Mouse (Mus musculus): Measurements from ENCODE around the gene B3galt4. TPM values are rescaled to one million over a fixed set of nuclear protein-coding genes. Genes with fewer than 3 reads are reported as not detected.
A peak's percentile ranks its signal among the peaks of the same experiment; 100 is the strongest.

The B3galt4 gene
- total RNA-seq, 2 experiments from 2014 or later = 0.94 TPM; not detected in 1

DNA sequence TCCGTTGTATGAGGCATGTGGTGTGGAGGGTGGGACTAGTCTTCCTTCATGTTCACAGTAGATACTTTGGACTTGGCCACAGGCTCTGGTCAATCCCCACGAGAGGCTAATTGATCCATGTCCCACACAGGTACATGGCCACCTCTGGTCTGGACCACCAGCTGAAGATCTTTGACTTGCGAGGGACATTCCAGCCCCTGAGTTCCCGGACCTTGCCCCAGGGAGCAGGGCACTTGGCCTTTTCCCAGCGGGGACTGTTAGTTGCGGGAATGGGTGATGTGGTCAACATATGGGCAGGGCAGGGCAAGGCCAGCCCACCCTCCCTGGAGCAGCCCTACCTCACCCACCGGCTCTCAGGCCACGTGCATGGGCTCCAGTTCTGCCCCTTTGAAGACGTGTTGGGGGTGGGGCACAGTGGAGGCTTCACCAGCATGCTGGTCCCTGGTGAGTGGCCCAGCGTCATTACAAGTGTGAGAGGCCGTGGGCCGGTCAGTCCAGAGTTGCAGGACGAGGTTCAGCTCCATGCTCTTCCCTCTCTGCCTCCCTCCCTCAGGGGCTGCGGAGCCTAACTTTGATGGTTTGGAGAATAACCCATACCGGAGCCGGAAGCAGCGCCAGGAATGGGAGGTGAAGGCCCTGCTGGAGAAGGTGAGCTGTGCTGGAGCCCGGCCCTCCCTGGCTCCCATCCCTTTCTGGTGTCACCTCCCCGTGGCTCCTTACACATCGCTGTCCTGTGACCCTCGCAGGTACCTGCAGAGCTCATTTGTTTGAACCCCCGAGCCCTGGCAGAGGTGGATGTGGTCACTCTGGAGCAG, 3.0 kb downstream of the B3galt4 start:
- no peak for ATAC-seq (replicated peaks; ENCODE audit: low FRiP score, poor library complexity, severe bottlenecking)

DNA sequence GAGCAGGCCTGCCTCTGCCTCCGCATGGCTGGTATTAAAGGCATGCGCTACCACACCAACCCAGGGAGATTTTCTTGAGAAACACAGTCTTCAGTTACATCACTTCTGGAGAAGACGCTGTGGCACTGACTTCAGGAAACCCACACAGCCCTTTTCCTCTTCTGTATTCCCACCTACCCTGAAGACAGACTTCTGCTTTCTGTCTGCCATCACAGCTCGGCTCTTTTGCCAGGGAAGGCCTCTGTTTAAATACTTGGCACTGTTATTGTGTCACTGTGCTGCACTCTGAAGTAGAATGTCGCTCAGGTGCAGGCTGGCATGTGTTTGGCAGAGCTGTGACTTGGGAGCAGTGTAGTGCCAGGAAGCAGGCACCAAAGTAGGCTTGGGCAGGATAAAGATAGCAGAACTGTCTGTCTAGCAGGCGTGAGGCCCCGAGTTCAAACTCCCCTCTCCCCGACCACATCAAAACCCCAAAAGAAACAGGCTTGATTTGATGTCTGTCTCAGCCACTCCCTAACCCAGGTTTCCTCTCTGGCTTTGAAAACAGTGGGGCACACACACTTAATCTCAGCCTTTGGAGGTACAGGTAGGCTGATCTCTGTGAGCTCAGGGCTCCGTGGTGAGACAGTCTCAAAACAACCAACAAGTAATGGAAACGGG, 3.7 kb downstream of the B3galt4 start:
- no peak for ATAC-seq (replicated peaks; ENCODE audit: low FRiP score, poor library complexity, severe bottlenecking)

DNA sequence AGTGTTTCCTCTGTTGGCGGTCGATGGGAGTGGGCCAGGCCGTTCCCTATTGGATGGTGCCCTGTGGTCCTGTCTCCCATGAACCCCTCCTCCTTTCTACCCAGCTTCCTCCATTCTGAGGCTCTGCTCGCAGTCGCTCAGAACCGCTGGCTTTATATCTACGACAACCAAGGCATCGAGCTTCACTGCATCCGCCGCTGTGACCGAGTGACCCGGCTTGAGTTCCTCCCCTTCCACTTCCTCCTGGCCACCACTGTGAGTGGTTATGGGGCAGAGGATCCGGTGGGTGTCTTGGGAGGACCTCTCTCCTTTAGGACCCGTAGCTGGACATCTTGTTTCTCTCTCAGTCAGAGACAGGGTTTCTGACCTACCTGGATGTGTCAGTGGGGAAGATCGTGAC, 7.8 kb downstream of the B3galt4 start:
- no peak for ATAC-seq (replicated peaks; ENCODE audit: low FRiP score, poor library complexity, severe bottlenecking)

DNA sequence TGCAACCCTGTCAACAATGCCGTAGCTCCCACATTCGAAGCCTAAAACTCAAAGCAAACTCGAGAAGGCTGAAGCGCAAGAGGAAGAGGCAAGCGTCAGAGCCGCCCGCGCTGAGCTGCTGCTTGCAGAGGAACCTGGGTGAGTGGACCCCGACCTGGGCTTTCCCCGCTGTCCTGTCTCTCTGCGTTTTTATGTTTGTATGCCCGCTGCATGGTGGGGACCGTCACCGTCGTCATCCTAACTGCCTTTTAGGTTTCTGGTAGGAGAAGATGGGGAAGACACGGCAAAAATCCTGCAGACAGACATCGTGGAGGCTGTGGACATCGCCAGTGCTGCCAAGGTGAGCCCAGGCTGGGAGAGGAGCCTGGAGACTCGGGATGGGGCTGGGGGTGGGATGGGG, 9.9 kb downstream of the B3galt4 start:
- ATAC-seq (replicated peaks; ENCODE audit: low FRiP score, poor library complexity, severe bottlenecking) = no peak

DNA sequence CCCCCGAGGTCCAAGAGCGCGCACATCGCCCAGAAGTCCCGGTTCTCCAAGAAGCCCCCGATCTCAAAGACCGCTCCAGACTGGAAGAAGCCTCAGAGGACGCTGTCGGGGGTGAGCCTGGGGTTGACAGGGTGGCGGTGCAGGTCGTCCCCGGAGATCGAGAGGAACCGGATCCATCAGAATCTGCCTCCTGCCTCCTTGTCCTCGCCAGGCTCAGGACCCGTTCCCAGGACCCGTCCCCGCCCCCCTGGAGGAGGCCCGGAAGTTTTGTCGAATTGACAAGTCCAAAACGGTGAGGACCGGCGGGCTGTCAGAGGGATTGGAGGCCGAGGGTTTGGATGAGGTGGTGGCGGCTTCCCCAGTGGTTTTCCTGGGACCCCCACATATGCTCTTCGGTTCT, 10.3 kb downstream of the B3galt4 start:
- ATAC-seq (replicated peaks; ENCODE audit: low FRiP score, poor library complexity, severe bottlenecking) = no peak

DNA sequence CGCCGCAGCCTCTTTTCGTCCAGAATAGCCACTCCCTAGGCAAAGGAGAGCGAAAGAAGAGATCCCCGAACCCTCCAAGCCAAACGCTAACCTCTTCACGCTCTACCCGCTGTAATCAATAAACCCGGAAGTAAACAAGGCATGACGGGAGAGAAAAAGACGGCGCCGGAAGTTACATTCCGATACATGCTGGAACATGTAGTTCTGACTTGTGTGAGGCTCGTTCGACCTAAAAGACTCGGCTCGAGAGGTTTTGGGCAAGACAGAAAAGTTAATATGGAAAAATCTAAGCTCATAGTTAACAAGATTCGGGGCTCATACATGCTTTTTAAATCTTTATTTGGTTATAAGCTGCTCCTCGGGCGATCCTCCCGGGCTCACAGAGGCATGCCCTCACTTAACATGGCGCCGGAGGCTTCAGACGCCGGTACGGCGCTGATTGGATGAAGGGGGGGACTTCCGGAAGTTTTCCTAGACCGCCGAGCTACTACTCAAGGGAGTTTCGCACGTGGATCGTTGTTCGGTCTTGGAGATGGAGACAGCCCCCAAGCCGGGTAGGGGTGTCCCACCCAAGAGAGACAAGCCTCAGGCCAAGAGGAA, 11.0 kb downstream of the B3galt4 start, which contains the start of the genes Pfdn6 and Wdr46:
TSS of gene Pfdn6 (minus strand) at position 138 of the 600 bp plus-strand sequence.
TSS of gene Wdr46 (plus strand) at position 455 of the 600 bp plus-strand sequence.
- peak; percentile 95 for ATAC-seq (replicated peaks; ENCODE audit: low FRiP score, poor library complexity, severe bottlenecking)

DNA sequence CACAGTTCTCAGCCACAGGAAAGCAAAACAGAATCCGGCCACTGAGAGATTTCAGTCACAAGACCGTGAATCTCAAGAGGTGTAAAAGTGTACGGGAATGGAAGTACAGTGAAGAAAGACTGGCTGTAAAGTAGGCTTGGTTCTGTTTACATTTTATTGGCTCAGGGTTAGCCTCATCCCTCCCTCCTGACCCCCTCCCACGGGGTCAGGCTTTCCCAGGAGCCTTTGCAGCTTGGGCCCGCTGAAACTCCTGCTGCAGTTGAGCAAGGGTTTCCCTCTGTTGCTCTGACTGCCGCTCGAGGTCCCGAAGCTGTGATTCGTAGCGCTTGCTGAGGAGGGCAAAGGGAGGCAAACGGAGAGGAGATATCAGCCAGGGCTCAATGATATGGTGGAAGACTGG, 12.5 kb downstream of the B3galt4 start:
- no peak for ATAC-seq (replicated peaks; ENCODE audit: low FRiP score, poor library complexity, severe bottlenecking)

DNA sequence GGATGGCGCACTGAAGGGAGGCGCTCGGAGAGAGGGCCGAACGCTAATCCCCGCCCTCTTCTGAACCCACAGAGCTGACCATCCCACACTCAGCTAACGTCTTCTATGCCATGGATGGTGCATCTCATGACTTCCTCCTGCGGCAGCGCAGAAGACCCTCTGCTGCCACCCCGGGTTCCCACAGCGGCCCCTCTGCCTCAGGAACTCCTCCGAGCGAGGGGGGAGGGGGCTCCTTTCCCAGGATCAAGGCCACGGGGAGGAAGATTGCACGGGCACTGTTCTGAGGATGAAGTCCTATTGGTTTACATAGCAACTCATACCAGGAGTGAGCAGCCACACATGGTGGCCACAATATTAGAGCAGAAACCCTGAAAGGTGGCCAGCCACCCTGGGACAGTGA, 14.3 kb downstream of the B3galt4 start:
- ATAC-seq (replicated peaks; ENCODE audit: low FRiP score, poor library complexity, severe bottlenecking) = no peak

DNA sequence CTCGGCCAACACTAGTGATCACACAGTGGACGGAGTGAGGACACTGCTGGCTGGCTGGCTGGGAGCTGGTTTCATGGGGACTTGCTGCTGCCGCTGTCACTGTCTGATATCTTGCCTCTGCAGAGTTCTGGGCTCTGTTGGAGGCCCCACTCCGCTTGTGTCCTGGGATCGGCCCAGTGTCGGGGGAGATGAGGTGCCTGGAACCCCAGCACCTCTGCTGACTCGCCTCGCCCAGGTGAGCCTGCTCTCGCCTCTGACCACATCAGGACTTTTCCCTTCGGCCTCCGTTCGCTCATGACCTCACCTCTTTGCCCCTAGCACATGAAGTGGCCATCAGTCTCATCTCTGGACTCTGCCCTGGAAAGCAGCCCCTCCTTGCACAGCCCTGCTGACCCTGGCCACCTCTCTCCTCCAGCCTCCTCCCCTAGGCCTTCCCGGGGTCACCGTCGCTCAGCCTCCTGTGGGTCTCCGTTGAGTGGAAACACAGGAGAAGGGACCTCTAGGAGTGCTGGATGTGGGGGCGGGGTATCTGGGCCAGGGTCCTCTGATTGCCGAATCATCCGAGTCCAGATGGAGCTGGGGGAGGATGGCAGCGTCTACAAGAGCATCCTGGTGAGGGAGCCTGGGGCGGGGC, 15.7 kb downstream of the B3galt4 start:
- no peak for ATAC-seq (replicated peaks; ENCODE audit: low FRiP score, poor library complexity, severe bottlenecking)

DNA sequence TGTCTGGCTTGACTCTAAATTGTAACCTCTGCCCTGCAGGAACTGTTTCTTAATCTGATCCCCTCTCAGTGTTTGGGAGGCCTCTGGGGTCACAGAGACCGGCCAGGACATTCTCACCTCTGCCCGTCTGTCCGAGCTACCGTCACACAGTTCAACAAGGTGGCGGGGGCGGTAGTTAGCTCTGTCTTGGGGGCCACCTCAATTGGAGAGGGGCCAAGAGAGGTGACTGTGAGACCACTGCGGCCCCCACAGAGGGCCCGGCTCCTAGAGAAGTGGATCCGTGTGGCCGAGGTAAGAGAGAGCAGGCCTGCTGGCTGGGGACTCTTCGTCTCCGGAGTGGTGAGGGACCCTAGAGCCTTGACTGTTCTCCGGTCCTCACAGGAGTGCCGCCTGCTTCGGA, 18.3 kb downstream of the B3galt4 start:
- ATAC-seq (replicated peaks; ENCODE audit: low FRiP score, poor library complexity, severe bottlenecking) = no peak

DNA sequence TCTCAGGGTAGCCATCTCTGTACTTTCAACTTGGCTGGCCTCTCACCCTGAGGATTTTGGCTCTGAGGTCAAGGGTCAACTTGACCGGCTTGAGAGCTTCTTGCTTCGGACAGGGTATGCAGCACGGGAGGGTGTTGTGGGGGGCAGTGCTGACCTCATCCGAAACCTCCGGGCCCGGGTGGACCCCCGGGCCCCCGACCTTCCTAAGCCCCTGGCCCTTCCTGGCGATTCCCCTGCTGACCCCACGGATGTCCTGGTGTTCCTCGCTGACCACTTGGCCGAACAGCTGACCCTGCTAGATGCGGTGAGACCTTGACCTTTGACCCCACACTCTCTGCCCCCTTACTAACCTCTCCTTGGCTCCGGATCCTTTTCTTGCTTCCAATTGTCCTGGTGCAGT, 18.8 kb downstream of the B3galt4 start:
- ATAC-seq (replicated peaks; ENCODE audit: low FRiP score, poor library complexity, severe bottlenecking) = no peak

DNA sequence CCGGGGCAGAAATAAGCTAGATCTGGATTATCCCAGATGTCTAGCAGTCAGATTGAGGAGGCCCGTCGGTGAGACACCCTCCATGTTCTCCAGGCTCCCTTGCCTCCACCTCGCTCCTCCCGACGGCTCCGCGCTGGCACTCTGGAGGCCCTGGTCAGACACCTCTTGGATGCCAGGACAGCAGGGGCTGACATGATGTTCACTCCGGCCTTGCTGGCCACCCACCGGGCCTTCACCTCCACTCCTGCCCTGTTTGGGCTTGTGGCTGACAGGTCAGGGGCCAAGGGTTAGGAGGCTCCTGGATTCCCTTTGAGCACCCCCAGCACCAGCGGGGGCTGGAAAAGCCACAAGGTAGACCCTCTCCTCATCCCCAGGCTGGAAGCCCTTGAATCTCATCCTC, 19.3 kb downstream of the B3galt4 start:
- ATAC-seq (replicated peaks; ENCODE audit: low FRiP score, poor library complexity, severe bottlenecking) = no peak

DNA sequence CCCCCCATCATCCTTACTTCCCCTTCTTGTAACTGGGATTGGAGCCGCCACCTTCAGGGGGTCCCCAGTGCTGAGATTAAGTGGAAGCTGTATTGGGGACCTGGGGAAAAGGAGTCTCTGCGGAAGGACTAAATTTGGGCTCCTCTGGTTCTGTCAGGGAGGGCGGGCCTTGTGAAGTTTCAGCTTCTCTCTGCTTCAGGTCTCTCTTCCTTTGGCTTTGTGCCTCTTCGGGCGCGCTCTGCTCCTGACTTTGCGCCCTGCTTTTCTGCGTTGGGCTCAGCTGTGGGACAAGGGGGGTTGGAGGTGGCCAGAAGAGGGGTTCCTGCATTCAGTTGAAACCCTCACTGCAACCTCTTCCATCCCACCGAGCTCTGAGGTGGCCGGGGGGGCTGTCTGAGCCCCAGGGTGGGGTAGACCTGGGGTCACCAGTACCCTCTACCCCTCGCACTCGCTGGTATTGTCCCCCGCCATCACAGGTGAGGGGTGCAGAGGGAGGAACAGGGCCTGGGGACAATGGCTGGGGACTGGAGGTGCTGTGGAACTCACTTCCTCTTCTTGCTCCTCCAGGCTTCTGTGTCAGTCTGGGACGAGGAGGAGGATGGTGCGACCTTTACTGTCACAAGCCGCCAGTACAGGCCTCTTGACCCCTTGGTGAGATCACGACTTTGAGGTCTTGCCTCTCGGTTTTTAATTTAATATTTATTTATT, 20.0 kb downstream of the B3galt4 start:
- ATAC-seq (replicated peaks; ENCODE audit: low FRiP score, poor library complexity, severe bottlenecking) = no peak

DNA sequence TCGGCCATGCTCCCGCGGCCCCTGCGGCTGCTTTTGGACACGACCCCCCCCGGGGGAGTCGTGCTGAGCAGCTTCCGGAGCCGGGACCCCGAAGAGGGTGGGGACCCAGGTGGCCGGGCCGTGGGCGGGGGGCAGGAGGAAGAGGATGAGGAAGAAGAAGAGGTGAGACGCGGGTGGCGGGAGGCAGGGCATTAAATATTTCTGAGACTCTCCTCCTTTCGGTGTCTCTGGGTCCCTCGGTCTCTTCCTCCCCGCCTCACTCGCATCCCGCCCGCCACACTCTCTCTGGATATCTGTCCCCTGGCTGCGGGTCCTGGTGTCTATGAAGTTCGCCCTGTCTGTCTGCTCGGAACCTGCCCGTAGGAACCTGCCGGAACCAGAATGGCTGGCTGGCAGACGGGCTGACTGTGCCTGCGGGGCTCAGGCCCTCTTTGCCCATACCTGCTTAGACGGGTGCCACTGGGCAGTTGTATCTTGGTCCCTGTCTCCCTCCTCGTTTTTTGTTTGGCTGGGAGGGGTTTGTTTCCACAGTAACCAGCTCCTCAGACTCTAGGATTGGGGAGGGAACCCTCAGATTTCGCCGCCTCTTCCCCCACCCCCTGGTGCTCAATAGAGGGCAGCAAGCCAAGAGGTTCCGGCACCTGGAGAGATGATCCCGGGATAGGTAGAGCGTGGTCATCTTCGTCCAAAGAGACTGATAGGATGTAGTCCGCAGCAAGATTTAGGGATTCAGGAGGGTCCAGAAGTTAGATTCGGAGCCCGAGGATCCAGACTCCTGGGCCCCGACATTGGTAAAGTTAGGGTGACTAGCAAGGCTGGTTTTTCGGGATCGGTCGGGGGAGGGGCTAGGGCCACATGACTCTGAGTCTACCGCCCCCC, 20.8 kb downstream of the B3galt4 start:
- no peak for ATAC-seq (replicated peaks; ENCODE audit: low FRiP score, poor library complexity, severe bottlenecking)

DNA sequence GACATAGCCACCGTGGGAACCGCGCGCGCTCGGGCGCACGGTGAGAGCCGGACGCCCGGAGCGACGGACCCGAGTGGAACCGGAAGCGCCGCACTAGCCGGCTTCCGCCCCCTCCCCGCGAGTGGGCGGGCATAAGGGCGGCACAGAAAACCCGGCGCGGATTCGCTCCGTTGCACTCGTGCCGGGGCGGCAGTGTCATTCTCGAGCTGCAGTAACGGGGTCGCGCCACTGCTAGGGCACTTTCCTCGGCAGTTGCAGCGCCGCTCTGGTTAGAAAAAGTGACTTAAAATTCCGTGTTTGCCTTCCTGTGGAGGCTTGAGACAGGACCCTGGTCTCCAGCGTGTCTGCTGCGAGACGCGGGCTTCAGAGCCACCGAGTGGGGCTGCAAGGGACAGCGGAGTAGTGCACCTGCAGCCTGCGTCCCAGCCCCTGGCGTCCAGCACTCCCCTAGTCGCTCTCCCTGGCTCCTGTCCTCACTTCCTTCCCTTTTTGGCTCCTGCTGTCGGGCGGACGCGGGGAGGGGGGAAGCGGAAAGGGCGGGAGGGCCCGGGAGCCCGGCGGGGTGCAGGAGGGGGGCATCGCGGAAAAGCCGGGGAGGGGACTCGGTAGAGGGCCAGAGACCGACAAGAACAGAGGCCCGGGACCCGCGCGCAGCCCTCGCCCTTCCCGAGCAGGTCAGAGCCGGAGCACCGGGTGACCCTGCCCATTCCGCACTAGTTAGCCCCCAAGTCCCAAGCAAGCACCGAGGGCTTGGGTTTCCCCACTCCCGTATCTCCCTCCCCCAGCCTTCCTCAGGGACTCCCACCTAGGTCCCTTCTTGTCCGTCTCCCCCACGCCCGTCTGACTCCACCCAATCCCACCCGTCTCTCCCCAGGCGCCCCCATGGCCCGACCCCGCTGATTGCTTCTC, 21.7 kb downstream of the B3galt4 start, which contains the start of gene Rgl2:
TSS of gene Rgl2 (plus strand) at position 173 of the 909 bp plus-strand sequence.
- ATAC-seq (replicated peaks; ENCODE audit: low FRiP score, poor library complexity, severe bottlenecking) = peak; percentile 89

DNA sequence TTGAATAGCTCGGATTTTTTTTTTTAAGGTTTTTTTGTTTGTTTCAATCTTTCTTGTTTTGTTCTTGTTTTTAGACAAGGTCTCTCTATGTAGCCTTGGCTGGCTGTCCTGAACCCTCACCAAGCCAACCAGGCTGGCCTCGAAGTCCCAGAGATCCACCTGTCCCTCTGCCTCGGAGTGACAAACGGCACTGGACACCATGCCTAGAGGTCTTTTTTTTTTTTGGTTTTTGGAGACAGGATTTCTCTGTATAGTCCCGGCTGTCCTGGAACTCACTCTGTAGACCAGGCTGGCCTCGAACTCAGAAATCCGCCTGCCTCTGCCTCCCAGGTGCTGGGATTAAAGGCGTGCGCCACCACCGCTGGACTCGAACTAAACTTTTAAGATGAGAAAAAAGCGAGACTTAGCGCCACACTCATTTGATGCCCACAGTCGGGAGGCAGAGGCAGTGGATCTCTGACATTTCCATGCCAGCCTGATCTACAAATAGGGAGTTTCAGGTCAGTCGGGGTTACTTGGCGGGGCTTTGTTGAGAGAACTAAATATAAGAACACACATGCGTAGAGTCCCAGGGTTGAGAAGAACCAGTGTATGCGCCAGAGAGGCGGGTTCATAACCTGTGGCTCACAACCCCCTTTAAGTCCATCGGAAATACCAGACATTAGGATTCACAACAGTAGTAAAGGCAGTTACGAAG, 22.9 kb downstream of the B3galt4 start:
- no peak for ATAC-seq (replicated peaks; ENCODE audit: low FRiP score, poor library complexity, severe bottlenecking)

DNA sequence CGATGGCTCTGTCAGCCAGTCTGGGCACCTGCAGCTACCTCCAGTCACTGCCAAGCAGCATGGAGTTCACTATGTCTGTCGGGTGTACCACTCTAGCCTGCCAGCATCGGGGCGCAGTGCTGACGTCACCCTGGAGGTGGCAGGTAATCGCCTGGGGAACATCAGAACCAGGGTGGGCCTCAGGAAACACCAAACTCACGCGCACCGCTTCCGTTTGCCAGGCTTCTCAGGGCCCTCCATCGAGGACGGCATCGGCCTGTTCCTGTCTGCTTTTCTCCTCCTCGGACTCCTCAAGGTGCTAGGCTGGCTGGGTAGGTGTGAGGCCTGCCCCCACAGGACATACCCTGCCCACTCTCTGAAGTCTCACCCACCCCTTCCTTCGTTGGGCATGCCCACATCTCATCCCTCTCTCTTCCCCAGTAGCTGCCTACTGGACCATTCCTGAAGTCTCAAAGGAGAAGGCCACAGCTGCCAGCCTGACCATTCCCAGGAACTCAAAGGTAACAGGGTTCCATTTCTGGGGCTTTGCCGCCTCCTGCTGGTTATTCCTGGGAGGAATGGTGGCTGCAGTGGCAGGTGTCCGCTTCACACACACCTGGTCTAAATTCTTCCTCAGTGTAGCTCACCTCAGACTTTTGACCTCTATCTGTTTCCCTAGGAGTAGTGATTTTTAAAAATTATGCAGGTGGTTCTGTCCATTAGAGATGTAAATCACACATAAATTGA, 24.9 kb downstream of the B3galt4 start:
- no peak for ATAC-seq (replicated peaks; ENCODE audit: low FRiP score, poor library complexity, severe bottlenecking)

All from erythroblast, adult 5-6 weeks (primary cell).